Mouse (Mus musculus) B cell, adult 2 months (primary cell): ENCODE data around the gene Slc1a2.

Experiments used
- DNase-seq, 2 experiments: peaks; one replicate each; pipeline ENCODE4 v3.0.0; 2022

Slc1a2 gene

DNA sequence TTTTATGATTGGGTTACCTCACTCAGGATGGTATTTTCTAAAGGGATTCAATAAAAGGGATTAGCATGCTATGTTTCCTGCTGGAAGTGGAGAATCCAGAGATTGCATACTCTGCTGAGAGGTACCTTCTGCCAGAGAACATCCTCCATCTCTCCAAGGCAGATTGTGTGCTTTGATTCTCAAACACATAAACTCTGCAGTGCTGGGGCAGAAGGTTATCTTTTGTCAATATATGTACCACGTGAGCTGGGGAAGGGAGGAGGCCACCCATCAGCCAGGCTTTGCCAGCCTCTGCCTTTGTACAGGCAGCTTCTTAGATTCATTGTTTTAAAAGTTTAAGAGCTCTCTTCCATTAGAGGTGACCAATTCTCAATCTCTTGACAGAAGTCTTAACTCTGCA lies 57.3 kb downstream of the Slc1a2 start:
- DNase-seq = no peak

DNA sequence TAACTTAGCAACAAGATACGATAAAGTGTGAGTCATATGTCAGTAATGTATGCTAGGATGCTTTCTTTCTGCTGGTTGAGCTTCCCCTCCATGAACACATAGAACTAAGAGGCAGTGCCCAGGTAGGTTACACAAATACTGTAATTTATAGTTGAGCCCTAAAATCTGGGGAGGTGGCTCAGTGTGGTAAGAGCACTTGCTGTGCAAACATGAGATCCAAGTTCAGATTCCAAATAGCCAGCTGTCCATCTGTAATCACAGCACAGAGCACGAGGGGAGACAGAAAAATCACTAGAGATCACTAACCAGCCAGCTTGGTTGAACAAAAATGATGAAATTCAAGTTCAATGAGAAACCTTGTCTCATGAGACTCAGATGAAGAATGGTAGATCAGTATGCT lies 63.4 kb downstream of the Slc1a2 start:
- no peak for DNase-seq

DNA sequence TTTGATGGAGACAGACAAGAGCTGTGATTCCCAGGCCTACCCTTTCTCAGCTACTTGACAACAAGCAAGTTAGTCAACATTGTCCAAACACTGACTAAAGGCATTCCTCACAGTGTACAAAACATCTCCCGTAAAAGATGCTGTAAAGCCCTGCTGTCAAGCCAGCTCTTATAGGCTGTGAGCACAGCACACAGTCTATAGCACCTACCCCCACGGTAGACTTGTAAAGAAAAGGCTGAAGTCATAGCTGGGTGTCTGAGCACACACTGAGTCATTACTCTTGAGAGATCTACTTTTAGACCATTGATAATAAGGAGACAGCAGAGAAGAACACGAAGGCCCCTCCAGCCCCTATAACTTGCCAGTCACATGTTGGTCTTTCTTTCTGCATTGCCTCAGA lies 66.6 kb downstream of the Slc1a2 start:
- no peak for DNase-seq

DNA sequence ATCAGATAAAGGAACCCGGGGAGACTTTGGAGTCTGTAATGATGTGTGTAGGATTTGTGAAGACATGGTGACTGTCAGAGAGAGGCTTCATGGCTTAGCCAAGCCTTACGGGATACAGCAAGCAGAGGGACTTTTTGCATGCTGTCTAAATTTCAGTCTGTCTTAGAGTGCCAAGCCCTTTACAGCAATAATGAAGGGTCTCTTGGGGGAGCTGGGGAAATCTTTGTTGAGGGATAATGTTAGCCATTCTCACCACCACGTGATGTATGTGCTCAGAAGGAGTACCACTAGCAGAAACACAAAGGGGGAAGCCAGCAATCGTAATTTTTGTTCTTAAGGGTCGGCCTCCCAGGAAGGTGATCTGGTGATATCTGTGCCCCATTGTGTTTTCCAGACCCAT lies 71.9 kb downstream of the Slc1a2 start:
- DNase-seq = no peak

DNA sequence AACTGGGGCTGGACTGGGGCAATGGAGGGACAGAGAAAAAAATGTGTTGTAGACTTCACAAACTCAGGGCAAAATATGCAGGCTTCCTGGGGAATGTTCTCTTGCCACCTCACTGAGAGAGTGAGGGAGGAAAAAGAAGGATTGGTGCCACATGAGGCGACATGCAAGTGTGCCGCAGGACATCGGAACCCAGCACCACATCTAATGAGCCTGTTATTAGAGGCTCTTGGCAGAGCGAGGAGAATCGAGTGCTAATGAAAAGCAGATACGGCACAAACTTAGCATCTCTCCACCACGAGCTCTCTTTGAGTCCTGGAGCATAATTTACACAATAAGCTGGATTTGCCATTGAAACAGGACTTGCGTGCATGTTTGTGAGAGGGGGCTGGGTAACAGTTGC lies 72.3 kb downstream of the Slc1a2 start:
- DNase-seq = no peak

DNA sequence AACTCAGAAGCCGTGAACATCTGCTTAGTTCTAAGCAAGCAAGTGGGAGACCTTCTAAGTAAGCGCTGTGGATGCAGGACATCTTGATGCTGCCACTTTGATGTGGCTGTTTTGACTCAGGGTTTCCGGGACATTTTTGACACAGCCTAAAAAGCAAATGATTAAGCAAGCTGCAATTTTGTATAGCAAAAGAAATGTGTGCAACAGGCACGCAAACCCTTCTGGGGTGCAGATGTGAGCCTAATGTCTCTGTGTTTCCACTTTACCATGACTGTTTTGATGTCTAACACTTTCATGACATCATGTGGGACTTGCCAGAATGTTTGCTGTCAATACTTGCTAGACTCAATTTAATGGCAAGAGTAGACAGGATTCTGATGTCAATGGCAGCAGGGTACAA lies 74.7 kb downstream of the Slc1a2 start:
- no peak for DNase-seq

DNA sequence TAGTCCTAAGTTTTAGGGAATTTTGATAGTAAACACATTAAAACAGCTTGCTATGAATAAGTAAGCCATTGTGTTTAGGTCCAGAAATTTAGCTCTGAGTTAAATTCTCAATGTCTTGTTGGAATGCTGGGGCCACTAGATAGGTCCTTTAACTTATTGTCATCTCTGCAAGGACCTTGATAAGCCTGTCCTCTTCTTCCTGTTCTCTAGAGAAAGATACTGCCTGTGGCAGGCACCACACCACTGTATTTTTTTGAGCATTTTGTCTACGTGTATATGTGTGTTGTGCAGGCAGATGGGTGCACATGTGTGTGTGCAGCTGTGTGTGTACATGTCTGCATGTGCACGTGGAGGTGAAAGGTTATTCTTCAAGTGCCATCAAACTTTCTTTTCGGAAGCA lies 75.6 kb downstream of the Slc1a2 start:
- no peak for DNase-seq

DNA sequence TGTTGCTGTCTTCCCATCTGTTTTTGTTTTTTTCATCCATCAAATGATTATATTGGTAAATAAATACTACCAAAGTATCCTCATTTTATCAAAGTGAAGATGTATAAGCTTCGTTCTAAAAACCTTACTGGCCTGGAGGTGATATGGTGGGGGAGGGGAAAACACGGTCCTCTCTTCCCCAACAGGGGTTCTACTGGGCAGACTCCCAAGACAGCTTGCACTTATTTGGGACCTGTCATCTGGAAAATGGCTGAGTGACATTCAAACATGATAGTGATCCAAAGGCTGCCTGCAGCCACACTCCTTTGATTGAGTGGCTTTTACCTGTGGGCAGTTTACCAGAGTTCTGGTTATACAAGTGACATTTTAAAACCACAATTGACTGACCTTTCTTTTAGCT lies 76.6 kb downstream of the Slc1a2 start:
- DNase-seq = no peak

DNA sequence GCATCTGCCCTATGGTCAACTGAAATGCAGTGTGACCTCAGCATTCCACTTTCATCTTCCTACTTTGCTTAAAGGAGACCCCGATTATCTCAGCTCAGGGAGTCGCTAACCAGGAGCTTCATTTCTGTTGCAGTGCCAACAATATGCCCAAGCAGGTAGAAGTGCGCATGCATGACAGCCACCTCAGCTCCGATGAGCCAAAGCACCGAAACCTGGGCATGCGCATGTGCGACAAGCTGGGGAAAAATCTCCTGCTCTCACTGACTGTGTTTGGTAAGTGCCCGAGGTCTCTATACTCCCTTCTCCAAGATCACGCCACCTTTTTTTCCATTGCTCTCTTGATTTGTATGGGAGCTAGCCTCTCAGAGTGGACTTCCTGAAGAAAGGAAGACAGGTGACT lies 77.4 kb downstream of the Slc1a2 start:
- DNase-seq = no peak

DNA sequence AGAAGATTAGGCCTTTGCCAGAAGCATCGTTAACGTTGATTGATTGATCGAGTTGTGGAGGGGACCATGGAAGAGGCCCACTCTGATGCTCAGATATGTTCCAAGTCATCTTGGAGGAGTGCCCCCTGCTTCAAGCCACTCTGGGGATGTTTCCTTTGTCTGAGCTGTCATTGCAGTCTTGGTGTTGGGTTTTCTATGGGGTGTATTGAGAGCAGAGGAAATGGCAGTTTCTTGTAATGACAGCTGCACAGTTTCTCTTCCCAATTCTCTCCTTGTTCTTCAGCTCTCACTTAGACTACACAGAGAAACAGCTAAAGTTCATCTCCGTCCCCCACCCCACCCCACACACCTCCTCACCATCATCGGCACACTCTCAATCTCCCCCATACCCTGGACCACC lies 78.0 kb downstream of the Slc1a2 start:
- DNase-seq = no peak

DNA sequence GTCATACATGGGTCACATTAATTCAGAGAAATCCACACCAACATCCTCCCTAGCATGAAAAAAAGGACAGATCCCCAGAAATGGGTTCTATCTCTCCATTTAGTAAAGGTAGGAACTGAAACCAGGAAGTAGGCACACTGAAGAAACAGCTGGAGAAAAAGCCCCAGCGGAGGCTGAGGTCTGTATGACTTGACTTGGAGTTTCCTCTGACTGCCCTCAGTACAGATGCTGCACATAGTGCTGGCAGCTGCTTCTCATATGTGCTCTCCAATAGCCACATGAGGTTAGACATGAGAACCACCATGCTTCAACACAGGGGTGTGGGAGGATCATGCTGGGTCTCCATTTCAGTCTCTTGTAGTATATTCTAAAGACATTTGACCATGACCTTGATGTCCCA lies 80.4 kb downstream of the Slc1a2 start:
- peak in 1 of 2 experiments; percentile 30 for DNase-seq

DNA sequence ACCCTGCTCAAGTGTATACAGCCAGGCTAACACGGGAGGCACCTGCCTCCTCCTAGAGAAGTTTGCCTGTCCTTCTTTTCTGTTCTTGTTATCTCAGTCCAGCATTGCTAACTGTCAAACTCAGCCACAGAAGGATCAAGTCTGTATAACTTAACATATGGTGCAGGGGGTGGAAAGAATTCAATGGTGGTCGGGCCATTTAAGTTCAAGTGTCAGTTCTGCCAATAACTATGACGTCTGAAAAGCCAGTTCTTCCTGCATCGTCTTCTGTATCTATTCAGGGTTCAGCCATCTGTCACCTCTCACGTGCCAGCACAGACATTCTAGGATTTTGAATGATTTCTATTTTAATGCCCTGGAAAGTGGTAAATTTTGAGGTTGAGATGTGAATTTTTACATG lies 84.2 kb downstream of the Slc1a2 start:
- no peak for DNase-seq

DNA sequence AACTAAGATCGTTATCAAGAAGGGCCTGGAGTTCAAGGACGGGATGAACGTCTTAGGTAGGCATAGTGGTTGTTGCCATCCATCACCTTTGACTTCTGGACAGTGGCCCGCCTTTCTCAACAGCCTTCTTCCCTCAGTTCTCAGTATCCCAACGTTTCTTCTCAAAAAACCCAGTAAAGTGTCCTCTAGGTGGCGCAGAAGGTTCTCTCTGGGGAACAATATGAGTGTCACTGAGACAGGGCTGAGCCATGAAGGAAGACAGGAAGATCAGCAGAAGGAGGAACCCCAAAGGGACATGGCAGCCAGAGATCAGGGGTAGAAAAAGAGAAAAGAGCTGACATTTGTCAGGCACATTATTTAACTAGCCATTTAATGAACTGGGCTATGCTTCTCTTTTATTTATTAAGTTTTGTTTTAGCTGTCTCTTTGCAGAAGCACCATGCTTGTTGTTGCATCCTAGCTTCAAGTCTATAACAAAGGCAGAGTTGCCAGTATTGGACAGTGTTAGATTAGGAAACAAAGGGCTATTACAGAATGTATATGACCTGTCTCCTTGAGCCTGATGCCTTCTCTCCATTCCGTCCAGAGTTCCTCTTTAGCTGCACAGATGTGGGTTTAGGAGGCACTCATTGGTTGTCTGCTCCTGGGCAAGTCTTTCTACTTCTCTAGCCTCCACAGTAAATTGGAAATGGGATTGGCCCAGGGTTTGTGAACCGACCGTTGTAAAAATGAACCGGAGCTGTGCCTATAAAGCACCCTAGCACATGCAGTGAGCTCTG lies 85.6 kb downstream of the Slc1a2 start:
- DNase-seq = peak; percentile 77

DNA sequence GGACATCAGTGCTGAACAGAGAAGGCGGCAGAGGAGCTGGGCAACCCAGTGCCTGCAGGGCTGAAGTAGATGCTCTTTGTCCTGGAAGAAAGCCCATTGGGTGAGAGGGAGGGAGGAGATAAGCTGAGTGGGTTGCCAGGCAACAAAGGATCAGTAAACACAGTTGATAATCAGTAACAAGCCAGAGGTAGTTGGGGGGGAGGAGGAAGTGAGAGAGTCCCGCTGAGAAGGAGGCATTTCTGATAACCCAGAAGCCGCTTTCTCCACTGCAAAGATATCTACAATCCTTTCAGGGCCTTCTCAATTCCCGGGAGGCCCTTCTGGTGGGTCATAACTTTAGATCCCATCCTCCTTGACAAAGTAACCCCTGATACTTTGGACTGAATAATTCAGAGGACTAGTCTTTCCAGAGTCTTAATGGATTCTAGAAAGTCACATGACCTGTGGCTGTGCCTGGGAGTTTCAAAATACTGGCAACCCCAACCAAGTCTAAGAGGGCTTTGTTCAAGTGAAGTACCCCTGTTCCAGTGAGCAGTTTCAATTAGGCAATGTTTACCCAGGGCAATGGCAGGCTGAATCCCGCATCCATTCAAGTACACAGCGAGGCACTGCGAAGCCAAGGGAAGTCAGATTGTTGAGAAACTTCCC lies 86.9 kb downstream of the Slc1a2 start:
- DNase-seq = peak; percentile 74 to 80

DNA sequence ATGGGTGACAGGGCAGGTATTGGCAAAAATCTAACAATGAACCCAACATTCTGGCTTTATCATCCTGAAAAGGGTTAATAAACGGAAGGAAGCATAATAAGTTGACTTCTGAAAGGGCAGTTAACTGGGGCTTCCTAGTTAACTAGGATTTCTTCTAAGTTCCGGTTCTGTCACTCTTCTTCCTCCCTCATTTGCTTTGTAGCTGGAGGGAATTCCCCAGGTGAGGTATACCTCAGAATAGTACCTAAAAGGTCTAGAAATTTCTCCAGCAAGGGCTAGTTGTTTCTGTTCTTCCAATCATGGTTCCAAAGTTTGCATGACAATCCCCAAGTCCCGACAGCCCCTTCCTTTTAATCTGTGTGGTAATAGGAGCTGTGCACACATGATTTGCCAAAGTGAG lies 89.3 kb downstream of the Slc1a2 start:
- peak; percentile 19 to 36 for DNase-seq

DNA sequence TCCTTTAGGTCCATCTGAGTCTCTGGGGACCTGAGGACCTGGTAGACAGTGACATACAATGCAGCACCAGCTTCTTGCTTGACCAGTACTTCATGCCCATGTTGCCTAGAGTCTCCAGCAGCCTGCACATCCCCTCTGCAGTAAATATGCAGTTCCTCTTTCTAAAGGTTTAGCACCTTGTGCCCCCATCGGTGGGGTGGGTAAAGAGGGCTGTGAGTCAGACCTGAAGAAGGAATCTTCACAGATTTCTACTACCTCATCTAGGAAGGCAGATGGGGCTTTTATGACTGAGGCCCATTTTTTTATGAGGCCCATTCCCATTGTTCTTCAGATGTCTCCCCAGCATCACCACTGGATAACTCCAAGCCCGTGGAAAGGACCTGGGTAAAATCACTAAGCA lies 91.5 kb downstream of the Slc1a2 start:
- peak; percentile 50 to 56 for DNase-seq

DNA sequence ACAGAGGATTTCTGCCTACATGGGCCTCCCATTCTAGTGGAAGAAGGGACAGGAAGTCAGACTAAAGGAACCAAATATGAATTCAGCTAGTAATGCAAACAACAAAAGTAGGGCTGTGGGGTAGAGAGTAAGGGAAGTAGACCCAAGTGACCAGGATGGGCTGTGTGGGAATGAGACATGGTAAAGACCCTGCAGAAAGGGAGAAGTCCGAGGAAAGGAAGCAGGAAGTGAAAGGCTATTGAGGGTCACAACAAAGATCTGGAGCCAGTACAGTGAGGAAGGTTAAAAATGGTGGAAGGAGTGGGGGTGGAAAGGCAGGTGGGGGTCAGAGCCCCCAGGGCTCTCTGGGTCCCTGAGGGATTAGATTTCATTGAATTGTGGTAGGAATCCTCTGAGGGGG lies 93.4 kb downstream of the Slc1a2 start:
- DNase-seq = no peak

DNA sequence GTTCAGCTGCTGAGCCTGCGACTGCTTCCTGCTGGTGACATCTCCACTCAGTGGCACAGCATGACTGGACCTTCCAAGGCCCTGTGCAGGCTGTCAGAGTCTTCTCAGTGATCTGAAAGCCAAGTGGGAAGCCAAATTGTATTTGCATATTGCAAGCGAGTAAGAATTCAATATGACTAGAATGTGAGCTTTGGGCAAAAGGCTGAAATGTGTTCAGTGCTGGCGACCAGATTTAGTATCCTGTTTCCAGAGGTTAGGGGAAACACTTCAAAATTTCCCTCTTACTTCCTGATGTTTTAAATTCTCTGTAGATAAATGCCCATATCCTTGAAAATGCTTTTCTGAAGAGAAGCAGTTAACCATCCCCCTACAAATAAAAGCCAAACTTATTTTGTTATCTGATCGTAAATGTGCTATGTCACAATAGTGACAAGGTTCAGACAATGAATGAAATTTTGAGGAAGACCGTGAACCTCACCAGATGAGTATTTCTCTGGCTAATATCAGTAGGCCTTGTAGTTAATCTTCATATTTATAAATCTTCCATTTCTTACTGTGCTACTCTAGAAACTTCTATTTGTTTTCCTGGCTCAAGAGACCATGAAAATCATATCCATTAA lies 98.9 kb downstream of the Slc1a2 start:
- no peak for DNase-seq

DNA sequence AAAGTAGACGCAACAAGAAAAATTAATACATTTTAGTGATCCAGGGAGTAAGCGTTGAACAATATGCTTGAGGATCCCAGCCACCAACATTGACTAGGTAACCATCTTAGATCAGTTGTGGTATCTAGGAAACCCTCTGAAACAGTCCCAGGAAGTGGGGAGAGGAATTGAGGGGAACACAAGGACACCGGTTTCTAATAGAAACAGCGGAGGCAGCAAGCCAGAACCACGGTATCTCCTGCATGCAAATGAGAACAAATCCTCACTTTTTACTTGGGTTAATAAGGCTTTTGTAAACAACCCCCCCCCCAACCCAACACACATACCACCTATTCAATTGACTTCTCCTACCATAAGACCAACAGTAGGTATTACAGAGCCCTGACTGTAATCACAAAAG lies 101.0 kb downstream of the Slc1a2 start:
- DNase-seq = no peak

DNA sequence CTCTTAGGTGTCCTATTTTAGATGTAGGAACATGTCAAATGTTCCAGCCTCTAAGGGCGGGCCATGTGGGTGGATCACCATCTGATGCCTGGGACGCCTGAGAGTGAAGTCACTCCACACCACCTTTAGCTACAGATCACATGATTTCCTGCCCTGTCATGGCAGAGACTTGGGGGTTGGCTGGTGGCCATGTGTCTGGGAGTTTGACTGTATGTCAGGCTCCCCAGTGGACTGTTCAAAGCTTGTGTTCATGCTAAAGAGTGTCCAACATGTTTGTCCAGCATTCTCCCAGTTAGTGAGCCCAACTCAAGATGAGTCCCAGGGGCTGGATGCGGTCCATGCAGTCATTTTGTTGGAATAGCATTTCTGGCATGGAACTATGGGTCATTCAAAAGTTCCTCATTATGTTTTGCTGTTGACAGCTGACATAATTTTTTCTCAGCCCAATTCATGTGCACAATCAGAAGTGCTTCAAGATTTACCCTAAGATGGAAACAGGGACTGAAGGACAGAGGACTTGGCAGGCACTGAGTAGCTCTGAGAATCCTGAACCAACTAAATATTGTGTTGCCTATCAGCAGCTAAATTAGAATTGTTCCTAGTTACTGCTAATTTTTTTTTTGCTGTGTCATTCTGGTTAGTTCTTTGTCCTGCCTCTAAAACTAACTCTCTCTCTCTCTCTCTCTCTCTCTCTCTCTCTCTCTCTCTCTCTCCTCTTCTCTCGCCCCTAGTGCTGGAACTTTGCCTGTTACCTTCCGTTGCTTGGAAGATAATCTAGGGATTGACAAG lies 102.0 kb downstream of the Slc1a2 start:
- DNase-seq = no peak

DNA sequence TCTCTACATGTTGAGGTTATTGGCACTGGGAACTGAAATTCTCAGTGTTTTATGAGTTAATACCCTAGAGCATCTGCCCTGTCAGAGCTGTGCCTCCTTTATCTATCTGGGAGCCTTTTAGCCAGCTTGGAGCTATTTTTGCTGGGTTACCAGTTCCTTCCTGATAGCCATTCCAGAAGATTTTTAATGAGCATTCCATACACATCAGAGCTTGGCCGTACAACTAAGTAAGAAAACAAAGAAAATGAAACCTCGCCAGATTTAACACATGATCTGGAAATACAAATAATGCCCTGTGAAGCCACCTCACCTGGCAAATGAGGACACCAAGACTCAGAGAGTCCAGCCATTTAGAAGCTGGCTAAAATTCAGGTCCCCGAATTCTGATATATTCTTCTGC lies 104.7 kb downstream of the Slc1a2 start:
- DNase-seq = no peak

DNA sequence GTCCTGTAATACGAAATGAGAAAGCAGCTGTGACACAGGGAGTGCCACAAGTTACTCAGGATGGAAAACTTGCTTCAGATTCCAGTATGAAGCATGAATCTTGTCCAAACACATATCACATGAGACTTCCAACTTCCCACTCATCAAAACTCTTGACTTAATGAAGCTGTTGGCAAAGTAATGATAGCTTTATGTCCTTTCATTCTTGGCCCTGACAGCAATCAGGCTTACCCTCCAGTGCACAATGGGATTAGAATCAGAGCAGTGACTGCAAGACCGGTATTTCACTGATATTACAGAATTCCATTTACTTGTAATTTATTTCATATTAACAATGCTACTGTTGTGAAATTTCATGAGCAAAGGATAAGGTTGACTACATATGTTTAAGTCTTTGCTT lies 105.5 kb downstream of the Slc1a2 start:
- no peak for DNase-seq

DNA sequence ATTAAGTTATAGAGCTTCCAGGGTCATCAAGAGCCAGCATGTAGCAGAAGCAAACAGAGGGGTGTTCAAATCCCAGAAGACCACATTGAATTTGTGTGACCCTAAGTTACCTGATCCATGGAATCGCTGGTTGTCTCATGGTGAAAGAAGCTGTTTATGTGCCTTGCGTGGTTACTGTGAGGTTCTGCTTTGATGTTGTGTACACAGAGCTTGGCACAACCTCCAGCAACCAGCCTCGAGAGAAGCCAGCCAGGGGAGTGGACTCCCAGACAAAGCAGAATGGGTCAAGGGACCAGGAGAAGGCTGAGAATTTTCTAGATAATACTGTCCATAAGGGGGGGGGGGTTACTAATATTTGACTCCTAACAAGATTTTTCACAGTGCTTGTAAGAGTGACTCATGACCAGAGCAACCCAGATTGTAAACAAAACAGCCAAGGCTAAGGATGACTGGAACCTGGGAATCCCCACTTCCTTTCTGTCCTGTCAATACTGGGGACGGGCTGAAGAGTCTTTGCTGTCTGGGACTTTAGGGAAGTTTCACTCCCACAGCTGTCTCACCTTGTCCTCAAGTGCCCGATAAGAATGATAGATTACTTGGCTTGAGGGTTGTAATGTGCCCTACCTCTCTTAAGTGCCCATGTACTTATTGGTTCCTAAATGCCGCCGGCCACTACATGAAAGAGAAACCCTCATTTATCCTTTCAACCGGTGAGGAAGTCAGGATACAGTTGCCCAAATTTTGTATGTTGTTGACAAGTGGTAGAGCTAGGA lies 106.3 kb downstream of the Slc1a2 start:
- no peak for DNase-seq
